Mouse (Mus musculus): ENCODE data around the gene Rbfox2. TPM values are rescaled to one million over a fixed set of nuclear protein-coding genes. Genes with fewer than 3 reads are reported as not detected.
"Not testable (repeated sequence)": the region's sequence is repeated elsewhere in the genome, so short reads cannot be mapped to it uniquely, and the experiment has no call there.

Rbfox2 gene
- polyA plus RNA-seq, 1 experiment from 2014 or later = 69.4 TPM

DNA sequence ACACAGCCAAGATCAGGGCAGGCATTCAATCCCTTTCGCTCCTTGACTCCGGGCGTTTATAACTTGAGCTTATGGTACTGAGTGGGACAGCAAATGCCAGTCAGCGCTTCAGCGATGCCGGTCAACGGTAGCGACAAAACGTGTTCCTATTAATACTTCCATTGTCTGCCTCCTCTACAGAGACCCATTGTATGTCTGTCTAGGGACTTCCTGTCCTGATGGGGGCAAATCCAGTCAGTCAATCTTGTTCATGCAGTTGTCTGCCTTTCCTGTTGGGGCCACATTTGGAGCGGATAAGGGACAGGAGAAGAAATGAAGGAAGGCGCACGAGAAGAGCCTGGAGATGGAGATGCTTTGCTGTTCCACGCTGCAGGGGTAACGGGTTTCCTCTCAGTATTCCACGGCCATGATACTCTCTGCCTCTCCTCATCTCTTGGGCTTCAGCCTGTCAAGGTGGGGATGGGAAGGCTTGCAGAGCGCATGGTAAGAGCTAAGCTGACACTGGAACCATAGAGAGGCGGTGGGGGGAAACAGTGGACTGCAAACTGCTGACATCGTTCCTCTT is 36.2 kb upstream of the Rbfox2 start:
- Histone ChIP-seq H3K4me3 (replicated peaks) (peak overlapping the region; percentile 20), H3K4me1 (peaks cover 47% of the 10 kb centered on the region), H3K9me3 (replicated peaks) (no peaks in the 10 kb centered on the region), H3K36me3 (no peaks in the 10 kb centered on the region), H3K27me3 (no peaks in the 10 kb centered on the region), H3K4me2 (replicated peaks) (peak overlapping the region; percentile 48), H3K9ac (peak overlapping the region; percentile 2; the same call in 1 of the 2 replicates), H3K27ac (replicated peaks) (peak overlapping the region; percentile 88)
- peak; percentile 17; the same call in 1 of the 2 replicates for ATAC-seq (ENCODE audit: insufficient number of reproducible peaks, low FRiP score, low TSS enrichment, low read depth)
- 21% methylated on average over 18 of the region's 18 CpGs for WGBS

DNA sequence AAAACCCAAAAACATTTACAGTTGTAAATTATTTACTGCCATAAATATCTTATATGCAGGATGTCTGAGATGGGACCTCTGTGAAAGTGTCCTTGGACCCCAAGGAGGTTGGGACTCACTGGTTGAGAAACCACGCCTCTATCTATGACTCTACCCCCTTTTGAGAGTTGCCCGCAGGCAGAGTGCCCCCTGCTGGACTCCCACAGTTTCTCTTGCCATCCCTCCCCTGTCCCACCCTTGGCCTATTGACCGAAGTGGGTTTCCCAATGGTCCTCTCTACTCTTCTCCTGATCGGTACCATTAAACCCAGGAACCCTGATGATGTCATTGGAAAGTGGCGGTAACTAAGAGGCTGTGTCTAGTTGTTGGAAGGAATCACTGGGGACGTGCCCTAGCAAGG is 35.2 kb upstream of the Rbfox2 start:
- H3K36me3 ChIP-seq = no peaks in the 10 kb centered on the region
- no peak overlapping the region for H3K27ac ChIP-seq (replicated peaks)
- no peak for ATAC-seq (ENCODE audit: insufficient number of reproducible peaks, low FRiP score, low TSS enrichment, low read depth)
- whole genome bisulfite sequencing = 88% methylated on average over 6 of the region's 6 CpGs
- no peaks in the 10 kb centered on the region for H3K27me3 ChIP-seq
- no peak overlapping the region for H3K4me3 ChIP-seq (replicated peaks)
- H3K4me2 ChIP-seq (replicated peaks) = no peak overlapping the region
- no peak overlapping the region for H3K9ac ChIP-seq
- H3K9me3 ChIP-seq (replicated peaks) = no peaks in the 10 kb centered on the region
- peaks cover 51% of the 10 kb centered on the region for H3K4me1 ChIP-seq

DNA sequence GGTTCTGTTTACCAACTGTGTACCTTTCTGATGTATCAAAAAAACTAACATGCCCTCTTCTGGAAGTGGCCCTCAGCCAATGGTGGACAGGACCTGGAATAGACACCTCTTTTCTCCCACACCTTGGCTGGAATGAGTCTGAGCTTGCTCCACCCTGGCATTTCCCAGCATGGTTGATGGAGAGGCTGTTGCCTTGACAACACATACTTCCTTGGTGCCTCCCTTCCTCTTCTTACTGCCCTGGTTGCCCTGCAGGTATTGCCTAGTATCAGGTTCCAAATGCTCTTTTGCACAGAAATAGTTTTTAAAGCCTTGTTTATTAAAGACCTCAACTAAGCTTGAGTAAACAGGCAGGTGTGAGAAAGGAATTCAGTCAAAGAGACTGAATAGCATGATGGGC is 33.8 kb upstream of the Rbfox2 start:
- Histone ChIP-seq H3K4me1 (peaks cover 65% of the 10 kb centered on the region), H3K4me2 (replicated peaks) (no peak overlapping the region), H3K9me3 (replicated peaks) (no peaks in the 10 kb centered on the region), H3K9ac (no peak overlapping the region), H3K27ac (replicated peaks) (no peak overlapping the region), H3K27me3 (no peaks in the 10 kb centered on the region), H3K36me3 (no peaks in the 10 kb centered on the region), H3K4me3 (replicated peaks) (no peak overlapping the region)
- ATAC-seq (ENCODE audit: insufficient number of reproducible peaks, low FRiP score, low TSS enrichment, low read depth) = no peak

DNA sequence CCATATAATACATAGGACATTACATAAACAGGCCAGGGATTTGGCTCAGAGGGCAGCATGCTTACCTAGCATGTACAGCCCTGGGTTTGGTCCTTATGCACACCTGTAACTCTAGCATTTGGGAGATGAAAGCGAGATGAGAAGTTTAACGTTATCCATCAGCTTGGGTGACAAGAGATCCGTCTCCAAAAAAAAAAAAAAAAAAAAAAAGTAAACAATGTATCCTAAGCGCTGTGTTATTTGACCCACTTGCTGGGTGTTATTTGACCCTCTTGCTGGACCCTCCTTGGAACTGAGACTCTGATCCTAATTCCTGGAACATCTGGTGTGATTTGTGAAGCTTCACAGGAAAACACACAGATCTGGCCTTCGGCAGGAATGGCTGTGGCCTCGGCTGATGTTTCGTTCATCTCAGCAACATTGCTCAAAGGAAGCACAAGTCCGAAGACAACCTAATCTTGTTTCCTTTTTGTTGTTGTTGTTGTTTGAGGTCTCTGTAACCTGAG is 32.2 kb upstream of the Rbfox2 start:
- no peak overlapping the region for H3K4me2 ChIP-seq (replicated peaks)
- H3K36me3 ChIP-seq = no peaks in the 10 kb centered on the region
- WGBS = 34% methylated on average over 8 of the region's 8 CpGs
- no peak overlapping the region for H3K27ac ChIP-seq (replicated peaks)
- peaks cover 54% of the 10 kb centered on the region for H3K4me1 ChIP-seq
- no peak for ATAC-seq (ENCODE audit: insufficient number of reproducible peaks, low FRiP score, low TSS enrichment, low read depth)
- no peak overlapping the region for H3K4me3 ChIP-seq (replicated peaks)
- H3K9ac ChIP-seq = no peak overlapping the region
- no peaks in the 10 kb centered on the region for H3K9me3 ChIP-seq (replicated peaks)
- H3K27me3 ChIP-seq = no peaks in the 10 kb centered on the region

DNA sequence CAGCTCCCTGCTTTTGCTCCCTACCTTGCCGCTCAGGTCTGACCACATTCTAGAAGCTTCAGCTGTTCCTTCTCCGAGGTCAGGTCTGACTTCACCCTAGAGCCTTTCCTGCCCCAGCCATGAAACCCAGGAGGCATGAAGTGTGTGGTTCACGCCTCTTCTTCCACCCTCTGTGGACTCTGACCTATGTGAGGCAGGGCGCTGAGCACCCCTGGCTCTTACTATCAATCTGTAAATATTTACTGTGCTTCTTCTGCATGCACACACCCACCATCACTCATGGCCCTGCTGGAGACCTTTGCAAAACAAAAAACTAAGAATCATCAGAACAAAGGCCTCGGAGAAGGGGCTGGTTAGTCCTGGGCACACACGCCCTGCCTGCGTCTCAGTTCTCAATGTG is 31.6 kb upstream of the Rbfox2 start:
- peak overlapping the region; percentile 68 for H3K27ac ChIP-seq (replicated peaks)
- no peak overlapping the region for H3K4me3 ChIP-seq (replicated peaks)

DNA sequence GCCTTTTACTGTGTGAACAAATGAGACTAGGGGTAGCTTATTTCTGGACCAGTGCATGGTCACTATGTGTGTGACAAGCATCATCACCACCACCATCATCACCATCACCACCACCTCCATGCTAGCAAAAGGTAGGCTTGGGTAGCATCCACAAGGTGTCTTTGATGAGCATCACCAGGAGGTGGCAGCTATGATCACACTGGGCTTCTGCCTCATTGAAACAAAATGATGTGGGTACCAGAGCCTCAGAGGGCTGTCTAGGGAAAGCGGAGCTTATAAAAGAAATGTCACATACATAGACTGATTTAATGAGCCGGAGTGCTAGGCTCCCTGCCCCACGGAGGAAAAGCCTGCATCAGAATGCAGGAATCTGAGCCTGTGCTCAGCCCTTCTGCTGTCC is 31.1 kb upstream of the Rbfox2 start:
- Histone ChIP-seq H3K27ac (replicated peaks) (peak overlapping the region; percentile 68; the same call in 1 of the 2 replicates), H3K9ac (no peak overlapping the region), H3K4me1 (peaks cover 44% of the 10 kb centered on the region), H3K36me3 (no peaks in the 10 kb centered on the region), H3K4me3 (replicated peaks) (no peak overlapping the region), H3K4me2 (replicated peaks) (no peak overlapping the region), H3K9me3 (replicated peaks) (no peaks in the 10 kb centered on the region), H3K27me3 (no peaks in the 10 kb centered on the region)
- WGBS = 49% methylated on average over 3 of the region's 3 CpGs
- no peak for ATAC-seq (ENCODE audit: insufficient number of reproducible peaks, low FRiP score, low TSS enrichment, low read depth)

More for the DNA sequence above, 31.6 kb upstream of the Rbfox2 start:
- Histone ChIP-seq H3K4me2 (replicated peaks) (no peak overlapping the region), H3K4me1 (peaks cover 49% of the 10 kb centered on the region), H3K36me3 (no peaks in the 10 kb centered on the region), H3K9me3 (replicated peaks) (no peaks in the 10 kb centered on the region), H3K9ac (no peak overlapping the region), H3K27me3 (no peaks in the 10 kb centered on the region)
- WGBS = 64% methylated on average over 7 of the region's 7 CpGs
- ATAC-seq (ENCODE audit: insufficient number of reproducible peaks, low FRiP score, low TSS enrichment, low read depth) = no peak

DNA sequence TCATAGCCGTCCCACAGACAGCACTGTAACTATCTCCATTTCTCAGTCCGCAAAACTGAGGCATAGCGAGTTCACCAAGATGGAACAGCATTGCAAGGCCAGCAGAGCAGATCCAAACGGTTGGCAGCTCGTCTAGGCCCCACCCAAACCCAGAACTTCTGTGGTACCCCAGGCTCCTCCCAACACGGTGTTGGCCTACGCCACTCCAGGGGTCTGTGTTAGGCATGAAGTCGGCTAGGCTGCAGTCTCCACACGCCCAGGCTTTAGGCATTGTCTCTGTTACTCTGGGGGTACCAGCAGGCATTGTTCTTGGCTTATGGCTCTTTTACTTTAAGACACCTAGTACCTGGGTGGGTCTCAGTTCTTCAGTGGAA is 30.2 kb upstream of the Rbfox2 start:
- H3K9ac ChIP-seq = 0 out of 2 replicates have a peak overlapping the region, but pooled peaks have one; percentile 28
- H3K4me2 ChIP-seq (replicated peaks) = peak overlapping the region; percentile 49
- peaks cover 39% of the 10 kb centered on the region for H3K4me1 ChIP-seq
- no peaks in the 10 kb centered on the region for H3K36me3 ChIP-seq
- peak; percentile 48; the same call in 1 of the 2 replicates for ATAC-seq (ENCODE audit: insufficient number of reproducible peaks, low FRiP score, low TSS enrichment, low read depth)
- peak overlapping the region; percentile 90 for H3K27ac ChIP-seq (replicated peaks)
- H3K4me3 ChIP-seq (replicated peaks) = peak overlapping the region; percentile 32
- 29% methylated on average over 9 of the region's 9 CpGs for WGBS
- no peaks in the 10 kb centered on the region for H3K27me3 ChIP-seq
- H3K9me3 ChIP-seq (replicated peaks) = no peaks in the 10 kb centered on the region

DNA sequence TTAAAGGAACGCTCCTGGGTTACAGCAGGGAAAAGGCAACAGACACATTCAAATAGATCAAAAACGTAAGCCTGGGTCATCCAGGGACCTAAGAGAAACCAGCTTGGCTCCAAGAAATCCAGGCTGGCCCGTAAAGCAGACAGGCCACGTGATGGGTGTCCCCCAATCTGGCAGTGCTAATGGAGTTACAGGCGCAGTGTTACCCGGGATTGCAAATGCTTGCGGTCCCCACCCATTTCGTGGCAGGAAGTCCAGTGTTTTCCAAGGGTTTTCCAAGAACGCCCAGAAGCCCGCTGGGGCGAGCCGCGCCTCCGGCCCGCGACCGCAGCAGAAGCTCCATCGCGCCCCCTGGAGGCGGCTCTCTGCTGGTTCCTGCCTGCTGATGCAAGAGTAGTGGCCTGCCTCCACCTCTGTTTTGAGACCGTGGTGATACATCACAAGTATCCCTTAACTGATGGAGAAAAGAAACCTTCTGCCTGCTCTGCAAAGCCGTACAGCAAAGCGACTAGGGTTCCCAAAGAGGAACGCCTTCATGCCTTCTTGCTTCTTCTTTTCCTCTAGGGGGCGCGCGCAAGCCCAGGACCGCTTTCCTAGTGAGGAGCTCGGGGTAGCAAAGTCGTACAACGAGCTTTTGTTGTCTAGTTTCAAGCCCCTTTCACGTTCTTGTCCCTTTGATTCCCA is 29.6 kb upstream of the Rbfox2 start:
- peak overlapping the region; percentile 49 for H3K4me2 ChIP-seq (replicated peaks)
- H3K4me1 ChIP-seq = peaks cover 39% of the 10 kb centered on the region
- 0 out of 2 replicates have a peak overlapping the region, but pooled peaks have one; percentile 28 for H3K9ac ChIP-seq
- H3K4me3 ChIP-seq (replicated peaks) = peak overlapping the region; percentile 32
- WGBS = under 1% methylated on average over 32 of the region's 32 CpGs
- peak; percentile 86 for ATAC-seq (ENCODE audit: insufficient number of reproducible peaks, low FRiP score, low TSS enrichment, low read depth)
- H3K9me3 ChIP-seq (replicated peaks) = no peaks in the 10 kb centered on the region
- no peaks in the 10 kb centered on the region for H3K27me3 ChIP-seq
- no peaks in the 10 kb centered on the region for H3K36me3 ChIP-seq
- H3K27ac ChIP-seq (replicated peaks) = peak overlapping the region; percentile 90

DNA sequence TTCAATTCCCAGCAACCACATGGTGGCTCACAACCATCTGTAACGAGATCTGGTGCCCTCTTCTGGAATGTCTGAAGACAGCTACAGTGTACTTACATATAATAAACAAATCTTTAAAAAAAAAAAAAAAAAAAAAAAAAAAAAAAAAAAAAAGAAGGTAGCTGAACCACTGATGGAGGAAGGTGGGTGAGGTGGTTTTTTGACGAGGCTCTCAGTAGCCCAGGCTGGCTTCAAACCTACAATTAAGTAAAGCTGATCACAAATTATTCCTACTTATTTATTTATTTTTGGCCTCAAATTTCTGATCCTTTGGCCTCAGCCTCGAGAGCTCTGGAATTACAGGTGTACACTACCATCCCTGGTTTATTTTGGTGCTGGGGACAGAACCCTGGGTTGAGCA is 28.4 kb upstream of the Rbfox2 start:
- H3K36me3 ChIP-seq; H3K9ac ChIP-seq; H3K27ac ChIP-seq (replicated peaks); H3K27me3 ChIP-seq; ATAC-seq (ENCODE audit: insufficient number of reproducible peaks, low FRiP score, low TSS enrichment, low read depth); H3K4me2 ChIP-seq (replicated peaks); H3K9me3 ChIP-seq (replicated peaks); H3K4me3 ChIP-seq (replicated peaks): not testable (repeated sequence)
- 82% methylated on average over 3 of the region's 3 CpGs for WGBS
- peaks cover 34% of the 10 kb centered on the region for H3K4me1 ChIP-seq

DNA sequence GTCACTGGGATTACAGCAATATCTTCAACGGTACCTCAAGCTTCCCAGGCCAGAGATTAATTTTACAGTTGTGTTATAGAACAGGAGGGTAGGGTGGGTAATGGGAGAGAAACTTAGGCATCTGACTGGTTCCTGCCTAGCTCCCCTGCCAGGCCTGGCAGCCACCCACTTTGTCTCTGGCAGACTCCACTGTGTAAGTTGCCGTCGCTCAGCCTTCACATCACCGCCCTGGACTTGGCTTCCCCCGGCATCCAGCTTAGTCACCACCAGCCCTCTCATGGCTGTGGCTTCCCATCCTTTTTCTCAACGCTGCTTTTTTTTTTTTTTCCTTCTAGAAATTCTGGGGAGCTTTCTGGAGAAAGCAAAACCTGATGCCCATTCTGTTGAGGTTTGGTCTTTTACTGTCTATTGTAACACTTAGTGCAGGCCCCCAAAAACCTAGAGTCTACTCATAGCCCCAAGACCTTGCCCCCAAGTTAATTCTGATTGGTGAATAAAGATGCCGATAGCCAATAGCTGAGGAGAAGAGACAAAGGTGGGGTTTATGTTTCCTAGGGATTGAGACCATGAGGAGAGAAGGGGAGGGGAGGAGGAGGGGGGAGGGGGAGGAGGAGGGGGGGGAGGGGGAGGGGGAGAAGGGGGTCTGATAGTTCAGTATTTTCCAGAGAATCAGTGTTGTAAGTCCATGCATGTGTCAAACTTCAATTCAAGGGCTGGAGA is 25.6 kb upstream of the Rbfox2 start:
- no peaks in the 10 kb centered on the region for H3K27me3 ChIP-seq
- H3K4me2 ChIP-seq (replicated peaks) = no peak overlapping the region
- no peak overlapping the region for H3K4me3 ChIP-seq (replicated peaks)
- no peak overlapping the region for H3K9ac ChIP-seq
- peaks cover 16% of the 10 kb centered on the region for H3K4me1 ChIP-seq
- H3K9me3 ChIP-seq (replicated peaks) = no peaks in the 10 kb centered on the region
- no peaks in the 10 kb centered on the region for H3K36me3 ChIP-seq
- H3K27ac ChIP-seq (replicated peaks) = 0 out of 2 replicates have a peak overlapping the region, but pooled peaks have one; percentile 8
- no peak for ATAC-seq (ENCODE audit: insufficient number of reproducible peaks, low FRiP score, low TSS enrichment, low read depth)
- WGBS = 57% methylated on average over 7 of the region's 7 CpGs

DNA sequence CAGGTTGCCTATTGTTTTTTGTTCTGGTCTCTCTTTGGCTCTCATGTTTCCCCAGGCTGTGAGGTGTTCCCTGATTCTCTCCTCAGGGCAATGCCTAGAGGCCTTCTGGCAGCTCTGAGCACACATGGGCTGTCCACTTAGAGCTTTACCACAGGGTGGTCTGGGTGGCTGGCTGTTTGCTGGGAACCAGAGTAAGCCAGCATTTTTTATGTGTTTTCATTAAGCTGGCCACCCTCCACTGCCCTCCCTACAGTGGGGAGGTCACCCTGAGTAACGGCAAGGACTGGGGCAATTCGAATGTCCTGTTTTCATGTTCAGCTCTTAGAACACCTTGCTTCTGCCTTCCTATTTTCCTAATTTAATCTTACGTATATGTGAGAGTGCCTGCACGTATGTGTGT is 24.6 kb upstream of the Rbfox2 start:
- no peak overlapping the region for H3K27ac ChIP-seq (replicated peaks)
- ATAC-seq (ENCODE audit: insufficient number of reproducible peaks, low FRiP score, low TSS enrichment, low read depth) = no peak
- no peaks in the 10 kb centered on the region for H3K27me3 ChIP-seq
- H3K9me3 ChIP-seq (replicated peaks) = no peaks in the 10 kb centered on the region
- no peak overlapping the region for H3K4me3 ChIP-seq (replicated peaks)
- H3K36me3 ChIP-seq = no peaks in the 10 kb centered on the region
- WGBS = 82% methylated on average over 4 of the region's 4 CpGs
- peaks cover 8% of the 10 kb centered on the region for H3K4me1 ChIP-seq
- H3K9ac ChIP-seq = no peak overlapping the region
- no peak overlapping the region for H3K4me2 ChIP-seq (replicated peaks)

Data from embryonic facial prominence, embryonic 15.5 days (tissue).